Mouse (Mus musculus) bone marrow macrophage, adult 2 months (primary cell): ENCODE measurements at regions not wholly inside any gene's neighbourhood (a gene's known extent, or its start where the extent isn't known, plus 50 kb on each side); places are given as distances from the start of the nearest gene placed in this dataset.

Experiments
- H3K27ac ChIP-seq: 2 replicates; pipeline ENCODE4 v1.5.1; 2012; ENCODE audit warnings: low read depth, low read length; ENCODE audit not compliant: insufficient read depth
- H3K4me1 ChIP-seq: 2 replicates; pipeline ENCODE4 v1.6.1; 2012; ENCODE audit warnings: low read length; ENCODE audit not compliant: control insufficient read depth, insufficient read depth
- H3K4me3 ChIP-seq: 2 replicates; pipeline ENCODE4 v1.5.1; 2012; ENCODE audit warnings: mild to moderate bottlenecking, low read length, moderate library complexity; ENCODE audit not compliant: insufficient read depth
- CTCF ChIP-seq: IDR thresholded peaks from 2 replicates; pipeline ENCODE4 v1.5.1; 2012; ENCODE audit warnings: low read depth, mild to moderate bottlenecking, low read length, moderate library complexity
- POLR2A ChIP-seq: IDR thresholded peaks from 2 replicates; pipeline ENCODE4 v1.6.1; 2012; ENCODE audit warnings: mild to moderate bottlenecking, low read depth, low read length, borderline replicate concordance

GRCm38 (mm10) chr9:71017396-71018179 is 65.6 kb upstream of the Lipc start:
- H3K27ac ChIP-seq, result no peak overlapping the region
- TF ChIP-seq CTCF (no peak), POLR2A (no peak)
- H3K4me1 ChIP-seq, result peaks cover 19% of the 10 kb centered on the region
- no peak overlapping the region for H3K4me3 ChIP-seq

- TF ChIP-seq POLR2A (no peak), CTCF (no peak)
- Histone ChIP-seq H3K4me3 (no peak overlapping the region), H3K27ac (no peak overlapping the region), H3K4me1 (peaks cover 19% of the 10 kb centered on the region)
Observed at GRCm38 (mm10) chr9:71015942-71016341, 63.9 kb upstream of the Lipc start.

GRCm38 (mm10) chr9:71015400-71015799 is 63.4 kb upstream of the Lipc start:
- peaks cover 19% of the 10 kb centered on the region for H3K4me1 ChIP-seq
- H3K27ac ChIP-seq, result no peak overlapping the region
- TF ChIP-seq POLR2A (no peak), CTCF (no peak)
- H3K4me3 ChIP-seq, result no peak overlapping the region

GRCm38 (mm10) chr9:71012399-71012798 is 60.4 kb upstream of the Lipc start:
- peaks cover 8% of the 10 kb centered on the region for H3K4me1 ChIP-seq
- TF ChIP-seq POLR2A, result no peak
- TF ChIP-seq CTCF, result no peak
- no peak overlapping the region for H3K4me3 ChIP-seq
- no peak overlapping the region for H3K27ac ChIP-seq

GRCm38 (mm10) chr9:71004631-71005030 is 52.6 kb upstream of the Lipc start:
- no peak overlapping the region for H3K27ac ChIP-seq
- no peak overlapping the region for H3K4me3 ChIP-seq
- TF ChIP-seq CTCF (no peak), POLR2A (no peak)
- H3K4me1 ChIP-seq, result peaks cover 2% of the 10 kb centered on the region; the same call in 1 of the 2 replicates
